Mouse (Mus musculus): ENCODE data around the gene Klf3. TPM values are rescaled to one million over a fixed set of nuclear protein-coding genes. Genes with fewer than 3 reads are reported as not detected.

The Klf3 gene
- polyA plus RNA-seq, 1 experiment from 2014 or later: 66.9 TPM

GRCm38 (mm10) chr5:64801545-64801944 lies 1.6 kb upstream of the Klf3 start:
- 74% methylated on average over 2 of the region's 2 CpGs for WGBS
- no peak overlapping the region for H3K27ac ChIP-seq (ENCODE audit: poor library complexity, severe bottlenecking)
- no peak overlapping the region for H3K9ac ChIP-seq
- no peak overlapping the region for H3K4me3 ChIP-seq
- H3K36me3 ChIP-seq: no peaks in the 10 kb centered on the region
- no peak overlapping the region for H3K4me2 ChIP-seq
- no peaks in the 10 kb centered on the region for H3K27me3 ChIP-seq (replicated peaks)
- no peak for ATAC-seq (ENCODE audit: insufficient number of reproducible peaks, low FRiP score)
- peaks cover 14% of the 10 kb centered on the region for H3K4me1 ChIP-seq (replicated peaks)
- H3K9me3 ChIP-seq (replicated peaks): no peaks in the 10 kb centered on the region; the same call in 1 of the 2 replicates

GRCm38 (mm10) chr5:64802143-64802542 lies 1.0 kb upstream of the Klf3 start:
- no peak for ATAC-seq (ENCODE audit: insufficient number of reproducible peaks, low FRiP score)
- Histone ChIP-seq H3K4me3 (peak overlapping the region; percentile 75), H3K36me3 (no peaks in the 10 kb centered on the region), H3K27ac (ENCODE audit: poor library complexity, severe bottlenecking) (peak overlapping the region; percentile 96), H3K9ac (peak overlapping the region; percentile 94), H3K4me2 (peak overlapping the region; percentile 79), H3K4me1 (replicated peaks) (peaks cover 15% of the 10 kb centered on the region), H3K9me3 (replicated peaks) (no peaks in the 10 kb centered on the region; the same call in 1 of the 2 replicates), H3K27me3 (replicated peaks) (no peaks in the 10 kb centered on the region)
- 11% methylated on average over 8 of the region's 8 CpGs for WGBS

- peak overlapping the region; percentile 96 for H3K27ac ChIP-seq (ENCODE audit: poor library complexity, severe bottlenecking)
- H3K36me3 ChIP-seq: peaks cover 3% of the 10 kb centered on the region; the same call in 1 of the 2 replicates
- H3K4me2 ChIP-seq: peak overlapping the region; percentile 79
- H3K9me3 ChIP-seq (replicated peaks): no peaks in the 10 kb centered on the region; the same call in 1 of the 2 replicates
- WGBS: under 1% methylated on average over 59 of the region's 69 CpGs
- no peaks in the 10 kb centered on the region for H3K27me3 ChIP-seq (replicated peaks)
- H3K4me3 ChIP-seq: peak overlapping the region; percentile 75
- H3K4me1 ChIP-seq (replicated peaks): peaks cover 29% of the 10 kb centered on the region
- peak overlapping the region; percentile 94 for H3K9ac ChIP-seq
- no peak for ATAC-seq (ENCODE audit: insufficient number of reproducible peaks, low FRiP score)
These were observed 703 bp downstream of the Klf3 start for GRCm38 (mm10) chr5:64803720-64804462.

DNA sequence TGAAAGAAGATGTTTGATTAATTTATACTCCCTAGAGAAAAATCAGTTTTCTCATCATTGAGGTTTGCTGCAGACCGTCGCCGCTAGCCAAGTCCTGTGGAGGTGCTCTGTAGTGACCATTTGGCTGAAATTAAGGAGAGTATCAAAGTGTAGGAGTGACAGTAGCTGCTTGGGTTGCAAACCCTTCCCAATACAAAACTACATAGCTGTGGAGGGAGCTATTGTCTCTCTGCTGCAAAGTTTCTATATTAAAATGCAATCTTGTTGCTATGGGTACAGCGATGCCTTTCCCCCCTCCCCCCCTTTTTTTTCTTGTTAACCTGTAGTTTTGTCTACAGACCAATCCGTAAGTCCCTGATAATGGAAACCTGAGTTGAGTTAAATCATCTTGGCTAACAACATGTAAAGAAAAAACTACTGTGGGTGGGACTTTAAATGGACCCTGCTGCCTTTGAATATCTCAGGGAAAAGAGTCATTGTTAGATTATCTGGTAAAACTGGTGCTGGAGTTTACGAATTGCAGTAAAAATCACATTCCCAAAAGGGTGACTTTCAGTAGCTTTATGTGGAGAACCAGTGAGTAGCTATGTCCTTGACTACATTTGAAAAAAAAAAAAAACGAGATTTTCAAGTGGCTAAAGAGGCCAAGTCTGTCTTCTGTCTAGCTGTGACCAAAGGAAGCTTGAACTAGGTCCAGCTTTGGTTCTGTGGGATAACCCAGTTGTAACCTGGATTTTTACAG lies 2.1 kb downstream of the Klf3 start:
- WGBS: 5% methylated on average over 7 of the region's 7 CpGs
- Histone ChIP-seq H3K9me3 (replicated peaks) (no peaks in the 10 kb centered on the region), H3K27me3 (replicated peaks) (no peaks in the 10 kb centered on the region), H3K4me1 (replicated peaks) (peaks cover 43% of the 10 kb centered on the region), H3K9ac (peak overlapping the region; percentile 84), H3K36me3 (peaks cover 12% of the 10 kb centered on the region; the same call in 1 of the 2 replicates), H3K4me3 (peak overlapping the region; percentile 54), H3K4me2 (peak overlapping the region; percentile 84), H3K27ac (ENCODE audit: poor library complexity, severe bottlenecking) (peak overlapping the region; percentile 96)
- no peak for ATAC-seq (ENCODE audit: insufficient number of reproducible peaks, low FRiP score)

DNA sequence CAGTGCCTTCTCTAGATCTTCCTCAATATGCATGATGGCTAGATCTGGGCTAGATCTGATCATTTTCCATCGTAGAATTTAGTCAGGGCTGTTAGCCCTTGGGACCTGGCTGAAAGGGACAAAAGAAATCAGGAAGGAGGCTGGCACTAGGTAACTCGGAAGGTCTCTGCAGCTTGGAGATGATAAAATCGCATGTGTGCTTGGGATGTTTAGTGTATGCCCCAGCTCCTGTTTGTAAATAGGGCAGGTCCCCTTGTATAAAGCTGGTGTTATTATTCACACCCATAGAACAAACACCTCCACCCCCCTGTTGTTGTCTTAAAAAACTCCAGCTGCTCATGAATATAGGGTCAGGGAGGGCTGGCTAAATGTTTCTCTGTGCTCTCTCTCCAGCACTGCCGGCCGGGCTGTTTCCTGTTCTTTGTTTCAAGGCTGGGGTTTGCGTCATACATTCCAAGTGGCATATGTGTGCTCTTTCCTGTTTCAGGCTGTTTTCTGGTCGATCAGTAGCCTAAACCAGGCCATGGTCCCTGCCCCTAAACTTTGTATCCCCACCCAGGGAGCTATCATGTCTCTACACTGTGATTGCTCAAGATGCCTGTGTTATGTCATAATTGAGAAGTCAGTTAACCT lies 2.8 kb downstream of the Klf3 start:
- ATAC-seq (ENCODE audit: insufficient number of reproducible peaks, low FRiP score): no peak
- Histone ChIP-seq H3K4me1 (replicated peaks) (peaks cover 50% of the 10 kb centered on the region), H3K4me2 (peak overlapping the region; percentile 84), H3K9me3 (replicated peaks) (no peaks in the 10 kb centered on the region), H3K27me3 (replicated peaks) (no peaks in the 10 kb centered on the region), H3K4me3 (peak overlapping the region; percentile 54), H3K9ac (peak overlapping the region; percentile 84), H3K27ac (ENCODE audit: poor library complexity, severe bottlenecking) (peak overlapping the region; percentile 96), H3K36me3 (peaks cover 12% of the 10 kb centered on the region; the same call in 1 of the 2 replicates)
- WGBS: 2% methylated on average over 7 of the region's 7 CpGs

DNA sequence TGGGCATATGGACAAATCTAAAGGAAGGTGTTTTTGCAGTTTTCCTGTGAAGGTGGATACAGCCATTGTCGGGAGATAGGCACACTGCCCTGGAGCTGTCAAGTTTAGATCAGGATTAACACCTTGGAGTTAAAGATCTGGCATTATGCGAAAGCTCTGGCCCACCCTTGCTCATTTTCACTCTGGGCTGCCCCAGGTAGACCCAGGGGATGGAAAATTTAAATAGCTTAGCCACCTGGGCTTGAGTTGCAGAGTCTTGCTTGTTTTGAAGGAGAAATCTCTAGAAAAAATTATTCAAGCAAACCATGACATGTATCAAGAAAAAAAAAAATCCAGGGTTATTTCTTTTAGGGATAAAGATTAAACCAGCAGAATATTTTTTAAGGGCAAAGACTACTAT lies 3.4 kb downstream of the Klf3 start:
- peaks cover 56% of the 10 kb centered on the region for H3K4me1 ChIP-seq (replicated peaks)
- H3K27ac ChIP-seq (ENCODE audit: poor library complexity, severe bottlenecking): peak overlapping the region; percentile 96
- peak overlapping the region; percentile 84 for H3K4me2 ChIP-seq
- H3K9ac ChIP-seq: peak overlapping the region; percentile 84
- no peak for ATAC-seq (ENCODE audit: insufficient number of reproducible peaks, low FRiP score)
- peaks cover 12% of the 10 kb centered on the region; the same call in 1 of the 2 replicates for H3K36me3 ChIP-seq
- no peaks in the 10 kb centered on the region for H3K9me3 ChIP-seq (replicated peaks)
- no peaks in the 10 kb centered on the region for H3K27me3 ChIP-seq (replicated peaks)
- 13% methylated on average over 2 of the region's 2 CpGs for WGBS
- peak overlapping the region; percentile 54 for H3K4me3 ChIP-seq

DNA sequence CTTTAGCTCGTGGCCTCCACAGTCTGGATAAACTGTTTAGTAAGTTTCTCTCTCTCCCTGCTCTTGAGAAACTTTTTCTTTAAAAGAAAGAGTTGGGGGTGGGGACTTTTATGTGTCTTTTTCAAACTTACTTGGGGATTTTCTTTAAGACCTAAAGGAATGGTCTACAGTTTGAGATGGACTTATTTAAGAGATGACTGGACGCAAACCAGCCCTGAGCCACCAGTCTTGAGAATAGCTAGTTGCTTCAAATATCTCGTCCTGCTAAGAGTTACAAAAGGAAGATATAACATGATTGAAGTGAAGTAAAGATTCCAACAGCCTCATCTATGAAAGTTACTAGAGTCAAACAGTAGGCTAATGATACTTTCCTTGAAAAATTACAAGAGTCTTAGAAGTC lies 4.0 kb downstream of the Klf3 start:
- Histone ChIP-seq H3K4me2 (peak overlapping the region; percentile 45; the same call in 1 of the 2 replicates), H3K27me3 (replicated peaks) (no peaks in the 10 kb centered on the region), H3K4me3 (no peak overlapping the region), H3K9ac (no peak overlapping the region), H3K4me1 (replicated peaks) (peaks cover 62% of the 10 kb centered on the region), H3K36me3 (peaks cover 12% of the 10 kb centered on the region; the same call in 1 of the 2 replicates), H3K27ac (ENCODE audit: poor library complexity, severe bottlenecking) (peak overlapping the region; percentile 71), H3K9me3 (replicated peaks) (no peaks in the 10 kb centered on the region)
- 42% methylated on average over 3 of the region's 3 CpGs for WGBS
- no peak for ATAC-seq (ENCODE audit: insufficient number of reproducible peaks, low FRiP score)

GRCm38 (mm10) chr5:64807603-64808002 lies 4.4 kb downstream of the Klf3 start:
- Histone ChIP-seq H3K36me3 (peaks cover 12% of the 10 kb centered on the region; the same call in 1 of the 2 replicates), H3K27ac (ENCODE audit: poor library complexity, severe bottlenecking) (peak overlapping the region; percentile 88), H3K9me3 (replicated peaks) (no peaks in the 10 kb centered on the region), H3K9ac (peak overlapping the region; percentile 49), H3K4me2 (peak overlapping the region; percentile 65), H3K27me3 (replicated peaks) (no peaks in the 10 kb centered on the region), H3K4me3 (peak overlapping the region; percentile 16), H3K4me1 (replicated peaks) (peaks cover 66% of the 10 kb centered on the region)
- ATAC-seq (ENCODE audit: insufficient number of reproducible peaks, low FRiP score): no peak
- WGBS: 24% methylated on average over 4 of the region's 4 CpGs

- 30% methylated on average over 24 of the region's 24 CpGs for WGBS
- Histone ChIP-seq H3K9ac (peak overlapping the region; percentile 57), H3K9me3 (replicated peaks) (no peaks in the 10 kb centered on the region), H3K4me1 (replicated peaks) (peaks cover 71% of the 10 kb centered on the region), H3K27me3 (replicated peaks) (no peaks in the 10 kb centered on the region), H3K4me2 (peak overlapping the region; percentile 65), H3K4me3 (peak overlapping the region; percentile 16), H3K27ac (ENCODE audit: poor library complexity, severe bottlenecking) (peak overlapping the region; percentile 88), H3K36me3 (peaks cover 12% of the 10 kb centered on the region; the same call in 1 of the 2 replicates)
- ATAC-seq (ENCODE audit: insufficient number of reproducible peaks, low FRiP score): no peak
These were observed 5.2 kb downstream of the Klf3 start for GRCm38 (mm10) chr5:64808106-64809010.

GRCm38 (mm10) chr5:64809257-64809656 lies 6.1 kb downstream of the Klf3 start:
- peak overlapping the region; percentile 15; the same call in 1 of the 2 replicates for H3K9ac ChIP-seq
- peak overlapping the region; percentile 65 for H3K4me2 ChIP-seq
- H3K27ac ChIP-seq (ENCODE audit: poor library complexity, severe bottlenecking): peak overlapping the region; percentile 88
- no peaks in the 10 kb centered on the region for H3K9me3 ChIP-seq (replicated peaks)
- no peaks in the 10 kb centered on the region for H3K27me3 ChIP-seq (replicated peaks)
- no peak for ATAC-seq (ENCODE audit: insufficient number of reproducible peaks, low FRiP score)
- peaks cover 12% of the 10 kb centered on the region; the same call in 1 of the 2 replicates for H3K36me3 ChIP-seq
- H3K4me3 ChIP-seq: no peak overlapping the region
- WGBS: 72% methylated on average over 7 of the region's 7 CpGs
- H3K4me1 ChIP-seq (replicated peaks): peaks cover 76% of the 10 kb centered on the region
